Mouse (Mus musculus) layer of hippocampus, adult 9-11 months (tissue): ENCODE measurements around the gene Gm6217.
"Not testable (repeated sequence)": the region's sequence is repeated elsewhere in the genome, so short reads cannot be mapped to it uniquely, and the experiment has no call there.

Experiments
- DNase-seq: peaks from one replicate; pipeline ENCODE4 v3.0.0; 2022

The Gm6217 gene

GRCm38 (mm10) chr1:82931326-82931725 lies at the start of gene Gm6217:
TSS of gene Gm6217 (minus strand) at chr1:82931399.
- DNase-seq: not testable (repeated sequence)

- DNase-seq: no peak
These were observed 46.6 kb upstream of the Gm6217 start for GRCm38 (mm10) chr1:82977840-82978239.

GRCm38 (mm10) chr1:82975750-82976149 lies 44.6 kb upstream of the Gm6217 start:
- DNase-seq: no peak

GRCm38 (mm10) chr1:82974342-82974741 lies 43.1 kb upstream of the Gm6217 start:
- DNase-seq: no peak

GRCm38 (mm10) chr1:82973901-82974300 lies 42.7 kb upstream of the Gm6217 start:
- DNase-seq: no peak

- DNase-seq: no peak
These were observed 42.0 kb upstream of the Gm6217 start for GRCm38 (mm10) chr1:82973244-82973643.

- no peak for DNase-seq
These were observed 40.8 kb upstream of the Gm6217 start for GRCm38 (mm10) chr1:82972046-82972445.

- DNase-seq: no peak
These were observed 35.2 kb upstream of the Gm6217 start for GRCm38 (mm10) chr1:82966413-82966812.

- DNase-seq: no peak
These were observed 28.7 kb upstream of the Gm6217 start, which contains the start of gene Gm47955 for GRCm38 (mm10) chr1:82959870-82960385. TSS of gene Gm47955 (plus strand) at chr1:82960286.

- not testable (repeated sequence) for DNase-seq
These were observed 24.7 kb upstream of the Gm6217 start, which contains the start of gene Gm7544 for GRCm38 (mm10) chr1:82955913-82956312. TSS of gene Gm7544 (minus strand) at chr1:82956013.

- no peak for DNase-seq
These were observed 17.4 kb upstream of the Gm6217 start for GRCm38 (mm10) chr1:82948601-82949000.

- DNase-seq: not testable (repeated sequence)
These were observed 14.8 kb upstream of the Gm6217 start for GRCm38 (mm10) chr1:82946029-82946428.

GRCm38 (mm10) chr1:82943295-82943694 lies 12.1 kb upstream of the Gm6217 start, which contains the start of gene A030003K21Rik:
TSS of gene A030003K21Rik (minus strand) at chr1:82943388.
- not testable (repeated sequence) for DNase-seq

GRCm38 (mm10) chr1:82942505-82942904 lies 11.3 kb upstream of the Gm6217 start:
- not testable (repeated sequence) for DNase-seq

- DNase-seq: no peak
These were observed 7.5 kb upstream of the Gm6217 start for GRCm38 (mm10) chr1:82938666-82939065.

GRCm38 (mm10) chr1:82930558-82930957 lies 641 bp downstream of the Gm6217 start:
- not testable (repeated sequence) for DNase-seq

GRCm38 (mm10) chr1:82924650-82925049 lies 6.5 kb downstream of the Gm6217 start, which contains the start of gene A030014E15Rik:
TSS of gene A030014E15Rik (plus strand) at chr1:82924917.
- no peak for DNase-seq

- DNase-seq: not testable (repeated sequence)
These were observed 17.8 kb downstream of the Gm6217 start for GRCm38 (mm10) chr1:82913434-82913833.

GRCm38 (mm10) chr1:82913025-82913424 lies 18.2 kb downstream of the Gm6217 start, which contains the start of gene A030005L19Rik:
TSS of gene A030005L19Rik (plus strand) at chr1:82913325.
- no peak for DNase-seq

GRCm38 (mm10) chr1:82905886-82906285 lies 25.3 kb downstream of the Gm6217 start:
- no peak for DNase-seq

GRCm38 (mm10) chr1:82901201-82901600 lies 30.0 kb downstream of the Gm6217 start:
- DNase-seq: no peak

GRCm38 (mm10) chr1:82900567-82900966 lies 30.6 kb downstream of the Gm6217 start:
- no peak for DNase-seq

- DNase-seq: no peak
These were observed 37.9 kb downstream of the Gm6217 start for GRCm38 (mm10) chr1:82893269-82893668.
